ENCODE assay signal across 23 mouse cellular contexts in genomic region chr14:48678674-48679073, GRCm38 (mm10). TPM values are rescaled to one million over a fixed set of nuclear protein-coding genes. Genes with fewer than 3 reads are reported as not detected.
"Had no signal": no experiment of that assay in that cellular context is flagged by ENCODE, and none has a peak within 500 bp of the region (broad histone marks: within the 10 kb centered on the region; RNA-seq: fewer than 3 reads in every experiment).

No protein-coding gene starts in this region.

- DNase-seq: liver, postnatal 0 days; lung, adult 2 months; lung, postnatal 14 days; lung, postnatal 36 days; right cerebral cortex, postnatal 14 days; thymus, adult 2 months; thymus, postnatal 25 days; thymus, postnatal 4 days had no signal

- H3K4me3 ChIP-seq: lung, embryonic 15.5 days; megakaryocyte, embryonic 14.5 days; midbrain, embryonic 15.5 days; neural tube, embryonic 12.5 days; stomach, embryonic 15.5 days had no signal

- H3K36me3 ChIP-seq: lung, embryonic 15.5 days; midbrain, embryonic 15.5 days; neural tube, embryonic 12.5 days; stomach, embryonic 15.5 days had no signal

- H3K9ac ChIP-seq: liver, postnatal 0 days; lung, embryonic 15.5 days; midbrain, embryonic 15.5 days; neural tube, embryonic 12.5 days; stomach, embryonic 15.5 days had no signal

- ATAC-seq: liver, postnatal 0 days; lung, postnatal 0 days; midbrain, embryonic 15.5 days had no signal

- H3K4me2 ChIP-seq: lung, embryonic 15.5 days; midbrain, embryonic 15.5 days; neural tube, embryonic 12.5 days; stomach, embryonic 15.5 days had no signal

- H3K4me1 ChIP-seq: megakaryocyte, embryonic 14.5 days had no signal

- H3K27ac ChIP-seq: lung, embryonic 15.5 days; macrophage; midbrain, embryonic 15.5 days; neural tube, embryonic 12.5 days; stomach, embryonic 15.5 days; stomach, postnatal 0 days had no signal

- H3K9me3 ChIP-seq: lung, embryonic 15.5 days; midbrain, embryonic 15.5 days; neural tube, embryonic 12.5 days; stomach, embryonic 15.5 days had no signal

RNA-seq across cellular contexts. Expression of gene Otx2, which starts 5.1 kb away (rescaled TPM):
- total RNA-seq: megakaryocyte progenitor cell, adult 5-6 weeks; monocyte, adult 5-6 weeks; neutrophil, adult 5-6 weeks had no signal
- polyA plus RNA-seq: liver, postnatal 0 days; lung, adult 2 months; lung, embryonic 15.5 days; lung, postnatal 0 days; macrophage; neural tube, embryonic 12.5 days; neural tube, embryonic 14.5 days; spleen, adult 2 months; stomach, postnatal 0 days; testis, adult 2 months; thymus, adult 2 months; urinary bladder, adult 2 months had no signal
